Mouse (Mus musculus) CH12.LX (cell line): ENCODE results near the gene Tmem259. TPM values are rescaled to one million over a fixed set of nuclear protein-coding genes. Genes with fewer than 3 reads are reported as not detected.

Experiments
- DNase-seq: peaks from one replicate; pipeline ENCODE4 v3.0.0-alpha.2; 2013; ENCODE audit errors: extremely low read depth
- H3K27ac ChIP-seq: 2 replicates; pipeline ENCODE4 v1.5.1; 2012; ENCODE audit warnings: low read depth, mild to moderate bottlenecking, control low read depth, moderate library complexity; ENCODE audit not compliant: insufficient read depth
- H3K27me3 ChIP-seq: replicated peaks from 2 replicates; pipeline ENCODE3; 2012; ENCODE audit warnings: inconsistent platforms
- H3K36me3 ChIP-seq, 2 experiments: replicated peaks in 1 of 2; 2 replicates each; pipeline versions ENCODE3 to v1.6.1; 2012; ENCODE audit warnings: inconsistent platforms in 1 of 2, low read length in 1 of 2, mild to moderate bottlenecking in 1 of 2, mixed read lengths in 1 of 2, moderate library complexity in 1 of 2; ENCODE audit not compliant: control insufficient read depth in 1 of 2, insufficient read depth in 1 of 2
- H3K4me1 ChIP-seq, 2 experiments: 2 replicates each; pipeline ENCODE4 v1.6.1; 2012; ENCODE audit warnings: inconsistent platforms in 1 of 2, moderate library complexity in 1 of 2; ENCODE audit not compliant: insufficient read depth in 2 of 2, control insufficient read depth in 1 of 2
- H3K4me2 ChIP-seq: 2 replicates; pipeline ENCODE4 v1.6.1; 2012; ENCODE audit warnings: low read depth, mild to moderate bottlenecking, control low read depth; ENCODE audit not compliant: poor library complexity, insufficient read depth, severe bottlenecking
- H3K4me3 ChIP-seq, 3 experiments: fragments of 150-350 bp in 1 of 3; sonication (generic) in 1 of 3; replicated peaks in 1 of 3; 2 replicates each; pipeline versions ENCODE3 to v1.5.1; 2011 to 2012; ENCODE audit warnings: low read depth in 2 of 3, low read length in 2 of 3, mild to moderate bottlenecking in 2 of 3, moderate library complexity in 2 of 3, control low read depth in 1 of 3, improper control_type of control experiment in 1 of 3, inconsistent platforms in 1 of 3, mixed read lengths in 1 of 3; ENCODE audit not compliant: poor library complexity in 1 of 3
- H3K79me2 ChIP-seq: replicated peaks from 2 replicates; pipeline ENCODE4 v1.6.1; 2012; ENCODE audit warnings: mild to moderate bottlenecking, moderate library complexity; ENCODE audit not compliant: control insufficient read depth, poor library complexity, insufficient read depth, severe bottlenecking; ENCODE audit errors: extremely low read depth
- H3K9ac ChIP-seq: 2 replicates; pipeline ENCODE4 v1.6.1; 2012; ENCODE audit warnings: low read depth, mild to moderate bottlenecking, control low read depth, moderate library complexity; ENCODE audit not compliant: insufficient read depth
- H3K9me3 ChIP-seq: replicated peaks from 2 replicates; pipeline ENCODE3; 2012; ENCODE audit warnings: low read length, inconsistent platforms, mixed read lengths
- BHLHE40 ChIP-seq: IDR thresholded peaks from 2 replicates; pipeline ENCODE4 v1.6.1; 2011; ENCODE audit warnings: mild to moderate bottlenecking, low read depth, low read length, improper control_type of control experiment
- CHD1 ChIP-seq: IDR thresholded peaks from 2 replicates; pipeline ENCODE4 v1.6.1; 2012; ENCODE audit warnings: low read depth, low read length, improper control_type of control experiment, inconsistent platforms
- CHD2 ChIP-seq: IDR thresholded peaks from 2 replicates; pipeline ENCODE4 v1.6.1; 2011; ENCODE audit warnings: low read length, improper control_type of control experiment
- CTCF ChIP-seq, 2 experiments: IDR thresholded peaks in 1 of 2; conservative IDR thresholded peaks in 1 of 2; 2 replicates each; pipeline ENCODE4 v1.5.1; 2011 to 2012; ENCODE audit warnings: low read depth in 2 of 2, low read length in 2 of 2, improper control_type of control experiment in 1 of 2, inconsistent platforms in 1 of 2, mild to moderate bottlenecking in 1 of 2, moderate library complexity in 1 of 2
- E2F4 ChIP-seq: IDR thresholded peaks from 2 replicates; pipeline ENCODE4 v1.6.1; 2011; ENCODE audit warnings: low read depth, low read length, improper control_type of control experiment; ENCODE audit not compliant: insufficient replicate concordance
- ELF1 ChIP-seq: IDR thresholded peaks from 2 replicates; pipeline ENCODE4 v1.6.1; 2014; ENCODE audit warnings: low read depth, mild to moderate bottlenecking, inconsistent platforms, low read length, improper control_type of control experiment
- EP300 ChIP-seq: IDR thresholded peaks from 2 replicates; pipeline ENCODE4 v1.6.1; 2011; ENCODE audit warnings: low read length, improper control_type of control experiment
- ETS1 ChIP-seq: conservative IDR thresholded peaks from 2 replicates; pipeline ENCODE4 v1.6.1; 2012; ENCODE audit warnings: low read depth, mild to moderate bottlenecking, inconsistent platforms, low read length, improper control_type of control experiment, moderate library complexity
- GABPA ChIP-seq: IDR thresholded peaks from 2 replicates; pipeline ENCODE4 v1.6.1; 2012; ENCODE audit warnings: low read depth, low read length, improper control_type of control experiment, inconsistent platforms; ENCODE audit not compliant: insufficient replicate concordance
- HCFC1 ChIP-seq: IDR thresholded peaks from 2 replicates; pipeline ENCODE4 v1.6.1; 2012; ENCODE audit warnings: low read depth, mild to moderate bottlenecking, inconsistent platforms, low read length, improper control_type of control experiment
- IRF4 ChIP-seq: IDR thresholded peaks from 2 replicates; pipeline ENCODE4 v1.6.1; 2014; ENCODE audit warnings: low read depth, mild to moderate bottlenecking, inconsistent platforms, low read length, improper control_type of control experiment
- JUND ChIP-seq: conservative IDR thresholded peaks from 2 replicates; pipeline ENCODE4 v1.6.1; 2011; ENCODE audit warnings: low read depth, low read length, improper control_type of control experiment
- KAT2A ChIP-seq: IDR thresholded peaks from 2 replicates; pipeline ENCODE4 v1.6.1; 2012; ENCODE audit warnings: low read length, improper control_type of control experiment, inconsistent platforms; ENCODE audit not compliant: insufficient replicate concordance
- MAFK ChIP-seq: IDR thresholded peaks from 2 replicates; pipeline ENCODE4 v1.6.1; 2011; ENCODE audit warnings: low read length, improper control_type of control experiment; ENCODE audit not compliant: insufficient replicate concordance
- MAX ChIP-seq: IDR thresholded peaks from 2 replicates; pipeline ENCODE4 v1.6.1; 2011; ENCODE audit warnings: low read length, improper control_type of control experiment
- MAZ ChIP-seq: IDR thresholded peaks from 2 replicates; pipeline ENCODE4 v1.6.1; 2012; ENCODE audit warnings: low read depth, mild to moderate bottlenecking, inconsistent platforms, low read length, improper control_type of control experiment, moderate library complexity
- MEF2A ChIP-seq: IDR thresholded peaks from 2 replicates; pipeline ENCODE4 v1.6.1; 2014; ENCODE audit warnings: low read depth, mild to moderate bottlenecking, inconsistent platforms, low read length, improper control_type of control experiment, borderline replicate concordance
- MXI1 ChIP-seq: IDR thresholded peaks from 2 replicates; pipeline ENCODE4 v1.6.1; 2011; ENCODE audit warnings: mild to moderate bottlenecking, low read depth, low read length, improper control_type of control experiment
- MYC ChIP-seq: IDR thresholded peaks from 2 replicates; pipeline ENCODE4 v1.6.1; 2011; ENCODE audit warnings: low read depth, mild to moderate bottlenecking, improper control_type of control experiment, low read length
- NELFE ChIP-seq: IDR thresholded peaks from 2 replicates; pipeline ENCODE4 v1.6.1; 2011; ENCODE audit warnings: low read depth, low read length, improper control_type of control experiment
- NRF1 ChIP-seq: IDR thresholded peaks from 2 replicates; pipeline ENCODE4 v1.6.1; 2014; ENCODE audit warnings: low read depth, mild to moderate bottlenecking, inconsistent platforms, low read length, improper control_type of control experiment, moderate library complexity
- PAX5 ChIP-seq: IDR thresholded peaks from 2 replicates; pipeline ENCODE4 v1.6.1; 2012; ENCODE audit warnings: low read length, inconsistent platforms, mixed read lengths
- POLR2A ChIP-seq: IDR thresholded peaks from 2 replicates; pipeline ENCODE4 v1.6.1; 2011; ENCODE audit warnings: low read depth, mild to moderate bottlenecking, improper control_type of control experiment, low read length
- POLR2AphosphoS2 ChIP-seq: IDR thresholded peaks from 2 replicates; pipeline ENCODE4 v1.6.1; 2011; ENCODE audit warnings: low read depth, low read length, improper control_type of control experiment
- RCOR1 ChIP-seq: conservative IDR thresholded peaks from 2 replicates; pipeline ENCODE4 v1.6.1; 2012; ENCODE audit warnings: low read depth, mild to moderate bottlenecking, inconsistent platforms, low read length, improper control_type of control experiment
- SIN3A ChIP-seq: IDR thresholded peaks from 2 replicates; pipeline ENCODE4 v1.6.1; 2012; ENCODE audit warnings: low read length, improper control_type of control experiment, inconsistent platforms
- SMC3 ChIP-seq: IDR thresholded peaks from 2 replicates; pipeline ENCODE4 v1.6.1; 2011; ENCODE audit warnings: low read depth, low read length, improper control_type of control experiment
- TBP ChIP-seq: conservative IDR thresholded peaks from 2 replicates; pipeline ENCODE4 v1.6.1; 2011; ENCODE audit warnings: low read depth, low read length, improper control_type of control experiment
- TCF12 ChIP-seq: IDR thresholded peaks from 2 replicates; pipeline ENCODE4 v1.6.1; 2014; ENCODE audit warnings: low read depth, mild to moderate bottlenecking, inconsistent platforms, low read length, improper control_type of control experiment
- UBTF ChIP-seq: IDR thresholded peaks from 2 replicates; pipeline ENCODE4 v1.6.1; 2012; ENCODE audit warnings: low read depth, mild to moderate bottlenecking, inconsistent platforms, low read length, improper control_type of control experiment, moderate library complexity
- USF1 ChIP-seq: IDR thresholded peaks from 2 replicates; pipeline ENCODE4 v1.6.1; 2014; ENCODE audit warnings: low read depth, mild to moderate bottlenecking, inconsistent platforms, low read length, improper control_type of control experiment
- USF2 ChIP-seq: conservative IDR thresholded peaks from 2 replicates; pipeline ENCODE4 v1.6.1; 2011; ENCODE audit warnings: low read depth, low read length, improper control_type of control experiment
- ZC3H11A ChIP-seq: IDR thresholded peaks from 2 replicates; pipeline ENCODE4 v1.6.1; 2012; ENCODE audit warnings: low read depth, mild to moderate bottlenecking, inconsistent platforms, low read length, improper control_type of control experiment
- ZKSCAN1 ChIP-seq: IDR thresholded peaks from 2 replicates; pipeline ENCODE4 v1.6.1; 2012; ENCODE audit warnings: low read depth, inconsistent platforms, low read length, improper control_type of control experiment, borderline replicate concordance
- ZMIZ1 ChIP-seq: IDR thresholded peaks from 2 replicates; pipeline ENCODE4 v1.6.1; 2012; ENCODE audit warnings: low read depth, mild to moderate bottlenecking, inconsistent platforms, low read length, improper control_type of control experiment
- ZNF384 ChIP-seq: IDR thresholded peaks from 2 replicates; pipeline ENCODE4 v1.6.1; 2012; ENCODE audit warnings: low read depth, low read length, improper control_type of control experiment, inconsistent platforms
- dilution Hi-C: fragments of 300-500 bp; cut with MboI; formaldehyde crosslinking; loops from 2 replicates; pipeline ENCODE4 v1.14.3; 2020; ENCODE audit warnings: low sequenced_read_pairs; ENCODE audit not compliant: extremely low pct_unique_long_range_greater_than_20kb, extremely low pct_ligation_motif_present
- in situ Hi-C: fragments of 300-500 bp; cut with MboI; formaldehyde crosslinking; loops from 3 replicates; pipeline ENCODE4 v1.14.3; 2019; ENCODE audit warnings: low sequenced_read_pairs, low pct_ligation_motif_present, low pct_unique_long_range_greater_than_20kb, mixed read lengths
- polyA plus RNA-seq: library from polyadenylated mRNA; unstranded; fragments of >175 nt; gene quantifications from 2 replicates; pipeline ENCODE4 v1.2.1, GENCODE M21; 2012; ENCODE audit warnings: low read depth; ENCODE audit not compliant: insufficient read length
- total RNA-seq, 2 experiments: library from RNA; depleted of rRNA; stranded (reverse); fragments of 300-350 nt in 1 of 2; fragments of >200 nt in 1 of 2; gene quantifications; 2 replicates each; pipeline ENCODE4 v1.2.3; 2012 to 2014

The Tmem259 gene
- total and polyA plus RNA-seq, 3 experiments: 50.1 to 84.2 (median 71.7) TPM

- H3K4me1 ChIP-seq: peaks cover 79 to 96% of the 10 kb centered on the region in 2 experiments
- peaks cover 61 to 90% of the 10 kb centered on the region in 2 experiments for H3K36me3 ChIP-seq
- in situ Hi-C loops (no loop called here), dilution Hi-C loops (no loop called here)
- no peak for TF ChIP-seq GABPA
- peak; percentile 55 for TF ChIP-seq MXI1
- 0 out of 2 replicates have a peak, but pooled peaks have one; percentile 37 for TF ChIP-seq CHD1
- no peak for TF ChIP-seq E2F4
- no peak for TF ChIP-seq IRF4
- no peak for TF ChIP-seq HCFC1
- no peak for TF ChIP-seq MAFK
- TF ChIP-seq USF2: no peak
- TF ChIP-seq ETS1: no peak
- no peak; the same call in 1 of the 2 replicates for TF ChIP-seq MEF2A
- TF ChIP-seq MAX: no peak; the same call in 1 of the 2 replicates
- peak; percentile 48 for TF ChIP-seq USF1
- no peak for TF ChIP-seq NRF1
- no peak for TF ChIP-seq SMC3
- TF ChIP-seq TCF12: 0 out of 2 replicates have a peak, but pooled peaks have one; percentile 2
- TF ChIP-seq CHD2: no peak
- peak in 1 of 2 experiments; percentile 5; a peak in 1 of 4 replicates for TF ChIP-seq CTCF (conservative IDR thresholded peaks at IDR 0.05 in 1 of 2, IDR thresholded peaks at IDR 0.05 in 1 of 2; ENCODE audit: low read depth in 2 of 2, low read length in 2 of 2)
- TF ChIP-seq ZC3H11A: no peak
- no peak for TF ChIP-seq JUND
- TF ChIP-seq PAX5: no peak
- no peak for TF ChIP-seq ELF1
- no peak for TF ChIP-seq TBP
- no peak for TF ChIP-seq MAZ
- TF ChIP-seq SIN3A: no peak
- TF ChIP-seq BHLHE40: no peak
- no peak for TF ChIP-seq ZMIZ1
- TF ChIP-seq RCOR1: no peak
- peak; percentile 23; the same call in 1 of the 2 replicates for TF ChIP-seq POLR2A
- no peak for TF ChIP-seq NELFE
- no peak for TF ChIP-seq ZKSCAN1
- TF ChIP-seq UBTF: no peak
- no peak for TF ChIP-seq ZNF384
- TF ChIP-seq EP300: no peak
- no peak for TF ChIP-seq KAT2A
- TF ChIP-seq MYC: peak; percentile 31; the same call in 1 of the 2 replicates
- TF ChIP-seq POLR2AphosphoS2: no peak; the same call in 1 of the 2 replicates
- peak overlapping the region in 1 of 3 experiments; percentile 40 for H3K4me3 ChIP-seq
- no peaks in the 10 kb centered on the region for H3K9me3 ChIP-seq
- no peak overlapping the region; the same call in 1 of the 2 replicates for H3K4me2 ChIP-seq
- DNase-seq: no peak
- H3K27me3 ChIP-seq: no peaks in the 10 kb centered on the region
- H3K79me2 ChIP-seq: peaks cover 86% of the 10 kb centered on the region
- peak overlapping the region; percentile 97 for H3K27ac ChIP-seq
- H3K9ac ChIP-seq: no peak overlapping the region
Observed at GRCm38 (mm10) chr10:79937775-79938526, 46.2 kb downstream of the Tmem259 start.
